Mouse (Mus musculus) c-Kit-positive CD71-positive TER-119-negative erythroid progenitor cells, embryonic 14.5 days (primary cell): ENCODE data around the gene Btbd9.
"Not testable (repeated sequence)": the region's sequence is repeated elsewhere in the genome, so short reads cannot be mapped to it uniquely, and the experiment has no call there.

Experiments
- DNase-seq: peaks from one replicate; pipeline ENCODE4 v3.0.0-alpha.2; 2013; ENCODE audit warnings: low read depth

Btbd9 gene

GRCm38 (mm10) chr17:30575941-30576773, at the start of gene Btbd9:
Btbd9 (minus strand) TSS chr17:30576488.
- peak; percentile 95 for DNase-seq

GRCm38 (mm10) chr17:30624132-30624531, 47.8 kb upstream of the Btbd9 start, which contains the start of gene Dnah8:
Dnah8 (plus strand) TSS chr17:30624354.
- DNase-seq = not testable (repeated sequence)

GRCm38 (mm10) chr17:30623200-30623599, 46.9 kb upstream of the Btbd9 start:
- no peak for DNase-seq

GRCm38 (mm10) chr17:30621450-30621849, 45.2 kb upstream of the Btbd9 start:
- no peak for DNase-seq

GRCm38 (mm10) chr17:30620548-30620947, 44.3 kb upstream of the Btbd9 start:
- no peak for DNase-seq

- DNase-seq = no peak
Measured at GRCm38 (mm10) chr17:30619153-30619552, 42.9 kb upstream of the Btbd9 start.

- no peak for DNase-seq
Measured at GRCm38 (mm10) chr17:30618136-30618891, 42.0 kb upstream of the Btbd9 start.

- DNase-seq = peak; percentile 75
Measured at GRCm38 (mm10) chr17:30616203-30616602, 39.9 kb upstream of the Btbd9 start.

GRCm38 (mm10) chr17:30613350-30613749, 37.1 kb upstream of the Btbd9 start:
- peak; percentile 76 for DNase-seq

- DNase-seq = peak; percentile 98
Measured at GRCm38 (mm10) chr17:30612075-30612859, 36.0 kb upstream of the Btbd9 start.

GRCm38 (mm10) chr17:30611221-30612074, 35.2 kb upstream of the Btbd9 start:
- DNase-seq = no peak

GRCm38 (mm10) chr17:30610739-30611138, 34.5 kb upstream of the Btbd9 start:
- DNase-seq = peak; percentile 50

GRCm38 (mm10) chr17:30609980-30610307, 33.7 kb upstream of the Btbd9 start:
- no peak for DNase-seq

GRCm38 (mm10) chr17:30609305-30609979, 33.2 kb upstream of the Btbd9 start:
- DNase-seq = peak; percentile 50

GRCm38 (mm10) chr17:30607909-30608495, 31.7 kb upstream of the Btbd9 start:
- DNase-seq = no peak

- no peak for DNase-seq
Measured at GRCm38 (mm10) chr17:30607330-30607729, 31.0 kb upstream of the Btbd9 start.

- DNase-seq = no peak
Measured at GRCm38 (mm10) chr17:30606634-30607081, 30.4 kb upstream of the Btbd9 start.

GRCm38 (mm10) chr17:30606206-30606605, 29.9 kb upstream of the Btbd9 start:
- no peak for DNase-seq

GRCm38 (mm10) chr17:30605001-30605400, 28.7 kb upstream of the Btbd9 start:
- DNase-seq = no peak

GRCm38 (mm10) chr17:30604296-30604695, 28.0 kb upstream of the Btbd9 start:
- DNase-seq = no peak
